Mouse (Mus musculus): Measurements from ENCODE around the gene AU022252.
"Not testable (repeated sequence)": the region's sequence is repeated elsewhere in the genome, so short reads cannot be mapped to it uniquely, and the experiment has no call there.

The AU022252 gene

GRCm38 (mm10) chr4:119232410-119233255, at the start of gene AU022252, which contains the start of gene P3h1:
Gene AU022252, minus strand, starts transcription at chr4:119232712.
Gene P3h1, plus strand, starts transcription at chr4:119232915.
- DNase-seq (ENCODE audit: low read depth, low spot score), result peak; percentile 99

GRCm38 (mm10) chr4:119278784-119279183, 46.3 kb upstream of the AU022252 start:
- not testable (repeated sequence) for DNase-seq (ENCODE audit: low read depth, low spot score)

GRCm38 (mm10) chr4:119275726-119276125, 43.2 kb upstream of the AU022252 start:
- DNase-seq (ENCODE audit: low read depth, low spot score), result no peak

- no peak for DNase-seq (ENCODE audit: low read depth, low spot score)
Observed at GRCm38 (mm10) chr4:119275226-119275625, 42.7 kb upstream of the AU022252 start.

- DNase-seq (ENCODE audit: low read depth, low spot score), result no peak
Observed at GRCm38 (mm10) chr4:119274627-119275026, 42.1 kb upstream of the AU022252 start.

GRCm38 (mm10) chr4:119266606-119267005, 34.1 kb upstream of the AU022252 start:
- DNase-seq (ENCODE audit: low read depth, low spot score), result no peak

- no peak for DNase-seq (ENCODE audit: low read depth, low spot score)
Observed at GRCm38 (mm10) chr4:119263459-119263858, 30.9 kb upstream of the AU022252 start.

GRCm38 (mm10) chr4:119262483-119262882, 30.0 kb upstream of the AU022252 start:
- no peak for DNase-seq (ENCODE audit: low read depth, low spot score)

- DNase-seq (ENCODE audit: low read depth, low spot score), result no peak
Observed at GRCm38 (mm10) chr4:119261087-119261713, 28.7 kb upstream of the AU022252 start.

- no peak for DNase-seq (ENCODE audit: low read depth, low spot score)
Observed at GRCm38 (mm10) chr4:119259344-119260254, 27.1 kb upstream of the AU022252 start.

GRCm38 (mm10) chr4:119257083-119257482, 24.6 kb upstream of the AU022252 start:
- no peak for DNase-seq (ENCODE audit: low read depth, low spot score)

GRCm38 (mm10) chr4:119255351-119255750, 22.8 kb upstream of the AU022252 start, which contains the start of gene Cldn19:
Gene Cldn19, plus strand, starts transcription at chr4:119255414.
- no peak for DNase-seq (ENCODE audit: low read depth, low spot score)

GRCm38 (mm10) chr4:119254012-119254618, 21.6 kb upstream of the AU022252 start:
- DNase-seq (ENCODE audit: low read depth, low spot score), result no peak

GRCm38 (mm10) chr4:119252025-119252808, 19.7 kb upstream of the AU022252 start:
- DNase-seq (ENCODE audit: low read depth, low spot score), result no peak

GRCm38 (mm10) chr4:119248407-119248965, 16.0 kb upstream of the AU022252 start:
- DNase-seq (ENCODE audit: low read depth, low spot score), result no peak

GRCm38 (mm10) chr4:119247462-119248235, 15.1 kb upstream of the AU022252 start:
- peak; percentile 58 for DNase-seq (ENCODE audit: low read depth, low spot score)

GRCm38 (mm10) chr4:119246688-119247225, 14.2 kb upstream of the AU022252 start:
- no peak for DNase-seq (ENCODE audit: low read depth, low spot score)

- no peak for DNase-seq (ENCODE audit: low read depth, low spot score)
Observed at GRCm38 (mm10) chr4:119245961-119246360, 13.4 kb upstream of the AU022252 start.

- no peak for DNase-seq (ENCODE audit: low read depth, low spot score)
Observed at GRCm38 (mm10) chr4:119245556-119245955, 13.0 kb upstream of the AU022252 start.
